Mouse (Mus musculus) layer of hippocampus, adult 9-10 months (tissue): ENCODE data around the gene Lingo1.

Experiments used
- DNase-seq: peaks from one replicate; pipeline ENCODE4 v3.0.0; 2022; ENCODE audit warnings: low spot score

Lingo1 gene

DNA sequence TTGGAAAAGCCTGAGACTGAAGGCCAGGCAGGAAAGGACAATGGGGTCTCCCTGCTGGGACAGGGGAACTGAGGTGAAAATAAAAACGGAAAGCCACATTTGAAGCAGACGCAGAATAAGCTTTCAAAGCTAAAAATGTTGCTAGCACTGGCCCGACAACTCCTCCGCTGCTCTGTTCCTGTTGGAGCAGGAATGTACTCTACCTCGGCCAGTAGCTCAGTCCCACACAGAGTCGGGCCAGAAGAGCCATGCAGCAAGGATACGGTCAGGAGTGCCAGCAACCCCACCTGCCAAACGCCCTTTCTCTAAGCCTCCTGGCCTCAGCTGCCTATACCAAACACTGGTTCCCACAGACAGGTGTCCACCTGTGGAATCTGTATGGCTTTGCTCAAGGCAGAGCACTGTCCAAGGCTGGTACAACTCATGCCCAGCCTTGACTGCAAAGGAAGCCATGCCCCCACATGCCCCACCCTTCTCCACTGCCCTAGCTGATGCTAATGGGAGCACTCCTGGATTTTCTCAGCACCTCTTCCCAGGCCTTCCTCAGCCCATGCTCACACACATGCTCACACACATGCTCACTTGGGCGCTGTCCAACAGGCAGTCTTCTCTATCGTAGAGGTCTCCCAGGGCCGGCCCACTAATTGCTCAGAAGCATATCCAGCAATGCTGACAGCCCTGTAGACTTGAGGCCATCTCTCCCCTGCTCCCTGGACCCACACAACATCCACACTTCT lies 74.0 kb downstream of the Lingo1 start:
- DNase-seq: no peak

DNA sequence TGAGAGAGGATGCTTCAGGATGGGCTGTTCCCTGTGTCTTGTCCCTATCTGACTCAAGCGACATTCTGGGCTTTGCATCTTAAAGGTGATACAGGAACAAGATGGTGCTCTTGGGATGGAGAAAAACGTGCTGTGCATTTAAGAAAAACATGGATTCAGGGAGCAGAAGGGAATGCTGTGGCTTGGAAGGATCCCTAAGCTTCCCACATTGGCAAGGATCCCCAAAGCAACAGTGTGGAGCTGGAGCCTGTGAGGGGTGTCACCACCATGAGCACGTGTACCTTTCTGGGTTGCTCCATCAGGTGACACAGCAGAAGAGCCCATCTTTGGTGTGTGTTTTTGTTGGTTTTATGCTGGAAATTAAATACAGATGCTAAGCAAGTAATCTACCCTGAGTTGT lies 77.3 kb downstream of the Lingo1 start:
- DNase-seq: no peak

DNA sequence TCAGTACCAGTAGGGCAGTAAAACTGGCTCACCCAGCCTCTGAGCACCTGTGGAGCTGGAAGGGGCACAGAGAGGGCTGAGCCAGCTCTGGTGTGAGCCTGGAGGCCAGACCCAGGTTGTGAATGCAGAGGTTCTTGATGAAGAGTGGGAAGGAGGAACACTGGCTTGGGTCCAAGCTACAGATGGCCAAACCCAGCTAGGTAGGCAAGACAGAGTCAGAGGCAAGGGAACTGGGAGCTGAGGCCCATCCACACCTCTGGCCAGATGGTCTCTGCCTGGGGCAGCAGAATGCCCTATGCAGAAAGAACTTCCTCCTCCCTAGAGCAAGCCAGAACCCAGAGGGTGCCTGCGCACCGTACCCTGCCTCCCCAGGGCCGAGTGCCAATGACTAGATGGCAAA lies 79.7 kb downstream of the Lingo1 start:
- DNase-seq: no peak

DNA sequence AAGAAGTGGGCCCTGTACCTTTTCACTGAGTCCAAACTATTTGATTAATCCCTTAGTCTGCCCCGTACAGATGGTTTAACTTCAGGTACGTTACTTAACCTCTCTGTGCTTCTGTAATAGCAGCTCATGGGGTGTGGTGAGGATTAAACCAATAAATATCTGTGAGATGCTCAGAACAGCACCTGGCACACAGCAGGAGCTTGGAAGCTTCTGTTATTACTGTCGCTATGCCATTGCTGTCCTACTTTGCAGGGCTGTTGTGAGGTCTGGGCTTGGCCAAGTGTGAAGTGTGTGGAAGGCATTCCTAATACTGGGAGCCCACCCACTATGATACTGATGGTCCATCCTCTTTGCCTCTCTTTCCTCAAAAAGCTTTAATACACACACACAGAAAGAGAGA lies 80.2 kb downstream of the Lingo1 start:
- DNase-seq: no peak

DNA sequence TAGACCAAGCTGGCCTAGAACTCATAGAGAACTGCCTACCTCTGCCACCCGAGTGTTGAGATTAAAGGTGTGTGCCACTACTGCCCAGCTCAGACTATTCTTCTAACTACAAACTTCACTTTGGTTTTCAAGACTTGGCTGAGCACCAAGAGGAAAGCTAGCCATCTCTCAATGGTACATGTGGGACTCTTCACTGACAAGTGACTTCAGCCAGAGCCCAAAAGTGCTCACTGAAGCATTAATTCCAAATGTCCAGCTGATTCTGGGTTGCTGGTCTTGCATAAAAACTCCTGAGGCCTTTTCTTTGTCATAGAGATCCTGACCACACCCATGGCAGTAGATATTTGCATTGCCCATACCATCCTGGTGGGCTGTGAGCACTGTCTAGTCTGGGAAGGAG lies 81.9 kb downstream of the Lingo1 start:
- DNase-seq: no peak

DNA sequence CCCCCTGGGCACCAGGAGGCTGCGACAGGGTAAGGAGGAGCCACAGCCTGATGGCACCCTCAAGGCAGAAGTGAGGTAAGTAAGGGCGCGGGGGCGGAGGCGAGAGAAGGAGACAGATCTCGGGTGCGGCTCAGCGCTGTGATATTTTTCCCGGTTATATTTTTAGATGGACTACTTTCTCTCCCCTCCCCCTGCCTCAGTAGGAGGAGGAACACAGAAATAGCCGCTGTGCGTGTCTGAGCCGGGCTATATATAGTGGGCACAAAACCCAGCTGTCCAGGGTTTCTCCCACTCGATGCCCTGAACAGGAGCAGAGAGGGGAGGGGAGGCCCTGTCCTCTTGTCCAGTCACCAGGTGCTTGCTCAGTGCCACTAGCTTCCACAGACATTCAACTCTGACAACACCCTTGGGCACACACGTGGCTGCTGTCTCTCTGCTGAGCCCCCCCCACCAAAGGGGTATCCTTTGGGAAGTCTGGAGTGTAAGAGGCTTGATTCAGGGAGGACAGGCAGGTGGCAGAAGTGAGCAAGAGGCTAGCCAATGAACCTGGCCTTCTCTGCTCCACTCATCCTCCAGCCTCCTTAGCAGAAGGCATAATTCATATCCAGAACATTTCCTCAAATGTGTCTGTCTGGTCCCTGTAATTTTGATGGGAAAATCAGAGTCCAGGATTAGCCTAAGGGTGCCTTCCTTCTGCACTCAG lies 83.5 kb downstream of the Lingo1 start:
- peak; percentile 48 for DNase-seq

DNA sequence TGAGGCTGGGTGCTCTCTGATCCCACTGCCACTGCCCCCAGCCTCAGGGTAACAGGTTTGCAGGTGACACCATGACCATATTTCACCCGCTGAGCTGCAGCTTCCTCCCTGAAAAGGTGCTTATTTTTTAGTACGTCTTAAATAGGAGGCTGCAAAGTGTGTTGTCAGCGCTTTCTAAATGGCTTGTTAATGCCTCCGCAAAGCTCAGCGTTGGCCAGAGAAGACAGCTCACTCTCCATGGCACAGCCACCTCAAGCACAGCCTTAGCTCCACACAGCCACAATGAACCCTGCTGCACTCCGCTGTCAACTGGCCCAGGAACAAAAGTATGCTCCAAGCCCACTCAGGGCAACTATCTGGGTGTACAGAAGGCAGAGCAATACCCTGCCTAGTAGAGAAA lies 85.3 kb downstream of the Lingo1 start:
- DNase-seq: no peak

DNA sequence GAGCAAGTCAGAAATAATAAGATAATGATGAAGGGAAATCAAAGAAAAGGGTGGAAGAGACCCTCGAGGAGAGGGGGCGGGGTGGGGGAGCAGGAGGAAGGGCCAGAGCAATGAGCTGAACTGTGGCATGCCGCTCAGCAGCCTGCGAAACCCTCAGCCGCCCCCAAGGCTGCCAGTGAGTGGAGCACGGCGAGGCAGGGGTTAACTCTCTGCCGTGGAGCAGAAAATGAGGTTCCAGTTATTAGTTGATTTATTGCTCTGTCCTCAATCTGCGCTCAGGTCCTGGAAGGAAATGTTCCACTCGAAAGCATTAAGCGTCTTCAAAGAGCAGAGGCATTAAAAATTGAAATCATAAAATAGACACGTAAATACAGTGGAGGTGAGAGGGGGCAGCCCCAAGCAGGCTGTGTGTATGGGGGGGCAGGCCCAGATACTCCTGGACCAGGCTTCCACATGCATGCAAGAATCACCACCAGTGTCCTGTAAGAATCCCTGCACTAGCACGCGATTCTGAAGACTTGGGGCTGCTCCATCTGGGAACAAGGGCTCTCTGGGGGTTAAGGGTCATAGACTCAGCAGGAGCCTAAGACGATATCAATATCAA lies 89.7 kb downstream of the Lingo1 start:
- DNase-seq: no peak

DNA sequence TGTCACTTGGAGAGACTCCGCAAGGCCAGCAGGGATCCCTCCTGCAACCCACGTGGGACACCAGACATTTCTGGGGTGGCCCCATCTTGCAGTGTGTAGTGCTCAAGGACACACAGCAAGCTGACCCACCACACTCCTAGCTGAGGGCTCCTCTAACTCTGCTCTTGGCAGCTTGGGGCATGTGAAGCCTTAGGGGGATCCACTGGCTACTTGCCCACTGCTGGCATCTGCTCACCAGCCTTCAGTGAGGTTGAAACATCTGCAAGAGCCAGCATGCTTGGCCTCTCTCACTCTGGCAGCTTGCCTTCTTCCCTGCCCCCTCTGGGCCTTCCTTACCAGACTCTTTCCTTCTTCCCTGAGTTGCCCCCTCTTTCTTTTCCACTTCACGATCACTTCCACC lies 94.9 kb downstream of the Lingo1 start:
- DNase-seq: no peak

DNA sequence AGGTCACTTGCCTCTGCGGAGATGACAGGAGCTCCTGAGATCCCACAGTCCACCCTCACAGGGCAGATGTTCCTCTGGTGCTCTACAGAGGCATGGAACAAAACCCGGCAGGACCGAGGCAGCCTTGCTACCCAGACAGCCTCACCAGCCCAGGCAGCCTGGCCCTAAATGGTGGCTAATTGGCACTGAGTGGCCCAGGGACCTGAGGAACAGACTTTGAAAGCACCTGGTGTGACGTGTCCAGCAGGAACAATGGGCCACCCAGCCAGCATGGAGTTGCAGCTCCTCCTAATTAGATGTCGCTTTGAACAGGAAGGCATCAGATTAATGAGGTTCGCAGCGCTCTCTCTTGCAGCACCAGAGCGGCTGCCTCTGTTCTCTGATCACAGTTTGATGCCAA lies 95.4 kb downstream of the Lingo1 start:
- no peak for DNase-seq

DNA sequence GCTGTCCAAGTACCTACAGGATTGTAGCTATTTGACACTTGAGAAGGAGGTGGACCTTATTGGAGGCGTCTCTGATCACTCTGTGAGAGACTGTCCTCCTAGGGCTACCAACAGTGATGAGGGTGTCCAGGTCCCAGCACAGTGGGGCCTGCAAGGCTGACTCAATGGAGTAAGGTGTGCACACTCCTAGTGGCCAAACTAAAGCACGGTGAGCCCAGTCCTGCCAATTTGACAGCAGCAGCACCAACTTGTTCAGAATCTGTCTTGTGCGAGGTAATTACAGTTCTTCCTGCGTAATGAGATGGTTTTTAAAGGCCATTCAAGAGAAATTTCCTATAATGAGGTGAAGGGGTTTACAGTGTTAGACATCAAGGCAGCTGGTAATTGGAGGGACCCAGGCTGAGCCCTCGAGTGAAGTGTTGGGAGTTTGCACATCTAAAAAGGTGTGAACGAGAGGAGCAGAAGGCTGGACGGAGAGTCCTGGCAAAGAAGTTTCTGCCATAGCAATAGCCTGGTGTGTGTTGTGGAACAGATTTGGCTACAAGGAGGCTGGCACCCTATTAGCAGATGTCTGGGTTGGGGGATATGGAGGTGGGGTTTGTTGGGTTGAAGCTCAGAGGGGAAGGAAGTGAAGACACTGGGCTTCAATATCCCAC lies 97.4 kb downstream of the Lingo1 start:
- no peak for DNase-seq

DNA sequence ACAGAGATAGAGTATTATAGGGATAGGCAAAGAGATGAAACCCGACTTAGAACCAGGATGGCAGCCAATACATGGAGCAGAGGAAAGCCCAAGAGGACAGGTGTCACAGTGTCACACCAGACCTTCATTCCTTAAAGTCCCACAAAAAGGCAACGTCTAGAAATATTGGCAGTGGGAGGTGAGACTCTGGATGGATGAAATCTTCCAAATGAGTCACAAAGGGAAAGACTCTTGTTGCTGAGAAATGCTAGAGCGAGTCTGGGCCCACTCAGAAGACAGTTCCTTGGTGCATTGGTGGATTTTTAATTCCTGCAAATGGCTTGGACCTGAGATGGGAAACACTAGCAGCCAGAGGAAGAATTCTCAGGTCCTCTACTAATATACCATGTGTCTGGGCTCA lies 102.2 kb downstream of the Lingo1 start:
- no peak for DNase-seq

DNA sequence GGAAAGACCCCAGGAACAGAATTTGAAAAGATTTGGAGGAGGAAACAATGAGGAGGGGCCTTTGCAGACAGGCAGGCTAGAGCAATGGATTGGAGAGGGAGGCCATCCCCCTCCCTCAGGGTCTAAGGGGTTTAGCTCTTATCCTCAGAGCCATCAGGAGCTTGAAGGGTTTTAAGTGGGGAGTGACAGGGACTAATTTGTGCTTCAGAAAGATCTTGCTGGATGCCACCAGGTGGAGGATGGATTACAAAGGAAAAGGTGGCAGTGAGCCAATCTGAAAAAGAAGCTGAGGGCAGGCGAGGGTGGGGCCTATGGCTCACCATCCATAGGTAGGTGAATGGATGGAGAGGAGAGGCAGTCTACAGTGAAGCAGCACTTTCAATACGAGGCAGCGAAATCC lies 105.0 kb downstream of the Lingo1 start:
- DNase-seq: no peak

DNA sequence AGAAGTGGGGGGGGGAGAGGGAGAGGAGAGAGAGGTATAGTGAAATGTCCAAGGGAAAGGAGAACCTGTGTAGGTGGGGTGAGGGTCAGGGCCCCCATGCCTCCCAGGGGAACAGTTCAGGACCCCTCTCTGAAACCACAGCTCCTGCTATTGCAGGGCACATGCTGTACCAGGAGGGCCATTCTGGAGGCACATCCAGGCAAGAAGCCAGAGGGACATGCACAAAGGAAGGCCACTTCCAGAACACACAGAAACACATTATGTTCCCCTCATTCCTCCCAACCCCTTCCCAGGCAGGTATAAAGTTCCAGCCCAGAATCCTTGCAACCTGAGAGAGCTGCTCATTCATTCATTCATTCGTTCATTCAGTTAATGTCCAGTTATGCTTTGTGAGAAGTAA lies 105.6 kb downstream of the Lingo1 start:
- DNase-seq: no peak

DNA sequence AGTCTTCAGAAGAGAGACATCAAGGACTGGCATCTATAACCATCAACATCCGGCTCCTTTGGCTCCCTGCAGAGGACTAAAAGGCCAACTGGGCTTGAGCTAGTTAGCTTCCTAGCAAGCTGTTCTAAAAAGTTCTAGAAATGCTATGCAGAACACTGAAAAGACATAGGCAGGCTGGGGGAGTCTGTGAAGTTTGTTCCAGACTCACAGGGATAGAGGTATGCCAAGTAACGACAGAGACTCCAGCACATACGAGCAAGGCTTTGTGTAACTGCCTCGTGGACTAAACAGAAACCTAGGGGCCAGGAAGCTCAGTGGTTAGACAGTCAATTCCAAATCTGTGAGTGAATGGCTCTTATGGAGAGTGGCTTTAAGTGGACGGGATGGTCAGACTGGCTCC lies 108.8 kb downstream of the Lingo1 start:
- DNase-seq: no peak

DNA sequence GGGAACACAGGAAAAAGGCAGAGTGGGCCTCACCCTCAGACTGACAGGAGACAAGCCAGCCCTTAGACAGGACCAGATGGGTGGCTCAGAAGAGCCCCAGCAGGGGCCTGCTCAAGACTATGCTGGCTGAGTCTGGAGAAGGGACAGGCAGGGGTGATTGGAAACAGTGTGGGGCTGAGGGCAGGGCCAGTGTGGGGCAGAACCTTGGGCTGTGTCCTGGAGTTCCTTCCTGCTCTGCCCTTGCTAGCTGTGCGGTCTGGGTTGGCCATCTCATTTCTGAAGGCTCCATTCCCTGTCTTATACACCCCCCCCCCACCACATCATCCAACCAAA lies 109.2 kb downstream of the Lingo1 start:
- DNase-seq: no peak

DNA sequence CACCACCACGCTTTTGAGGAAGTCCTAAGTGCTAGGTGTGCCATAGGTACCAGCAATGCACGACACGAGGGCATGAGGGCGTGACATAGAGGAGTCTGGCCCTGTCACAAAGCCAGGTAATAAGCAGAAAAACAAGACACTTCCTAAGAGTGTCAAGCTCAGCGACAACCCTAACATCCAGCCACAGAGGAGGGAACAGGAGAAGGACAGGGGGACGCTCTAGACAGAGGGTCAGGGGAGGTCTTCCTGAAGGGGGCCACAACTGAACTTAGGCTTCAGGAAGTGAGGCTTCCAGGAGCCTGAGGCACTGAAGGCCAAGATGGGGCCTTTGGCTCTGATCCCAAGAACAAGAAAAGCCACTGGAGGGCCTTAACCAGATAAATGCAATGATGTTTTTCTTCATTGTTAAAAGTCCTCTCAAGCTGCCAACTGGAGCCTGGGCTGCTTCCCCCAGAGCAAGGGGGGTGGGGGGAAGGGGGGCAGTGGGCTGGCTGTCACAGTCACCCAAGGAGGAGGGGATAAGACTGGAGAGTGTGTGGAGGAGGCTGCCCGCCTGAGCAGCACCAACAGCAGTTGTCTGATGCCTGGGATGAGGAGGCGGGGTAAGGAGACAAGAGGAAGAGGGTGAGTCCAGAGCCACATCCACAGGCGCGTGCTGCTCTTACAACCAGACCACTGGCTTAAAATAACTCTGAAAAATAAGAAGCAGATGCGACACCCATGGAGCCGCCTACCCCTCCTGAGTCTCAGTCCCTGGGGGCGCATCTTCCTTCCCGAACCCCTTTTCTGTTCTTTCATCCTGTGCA lies 109.7 kb downstream of the Lingo1 start:
- DNase-seq: peak; percentile 32

DNA sequence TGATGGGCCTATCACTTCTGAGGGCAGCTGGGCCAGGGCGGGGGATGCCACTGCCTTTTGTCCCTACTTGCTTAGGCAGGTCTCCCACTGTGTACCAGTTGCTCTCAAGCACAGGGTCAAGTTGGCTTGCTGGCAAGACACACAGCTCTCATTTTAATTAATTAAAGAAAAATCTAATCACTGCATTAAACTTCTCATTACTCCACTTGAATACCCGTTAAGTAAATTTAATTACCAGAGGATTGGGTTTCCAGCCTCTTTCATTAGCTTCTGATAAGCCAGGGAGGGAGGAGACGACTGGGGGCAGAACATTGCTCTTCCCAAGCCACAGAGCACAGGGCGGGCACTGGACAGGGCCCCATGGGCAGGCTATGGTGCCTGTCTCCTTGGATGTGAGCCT lies 113.4 kb downstream of the Lingo1 start:
- DNase-seq: no peak

DNA sequence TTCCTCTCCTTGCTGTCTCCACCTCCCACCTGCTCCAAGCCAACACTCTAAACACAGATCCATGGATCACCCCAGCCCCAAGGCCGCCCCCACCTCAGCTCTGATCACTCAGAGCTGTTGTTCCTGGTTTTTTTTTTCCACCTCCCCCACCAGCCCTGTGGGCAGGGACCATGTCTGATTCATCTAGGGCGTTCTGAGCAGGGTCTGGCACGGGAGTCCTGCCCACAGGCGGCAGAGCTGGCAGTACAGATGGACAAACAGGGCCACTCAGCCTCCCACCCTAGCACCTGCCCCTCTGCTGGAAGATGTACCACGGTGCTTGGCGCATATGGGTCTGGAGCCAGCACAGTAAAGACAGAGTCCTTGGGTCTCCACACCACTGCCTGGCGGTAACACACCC lies 114.3 kb downstream of the Lingo1 start:
- no peak for DNase-seq

DNA sequence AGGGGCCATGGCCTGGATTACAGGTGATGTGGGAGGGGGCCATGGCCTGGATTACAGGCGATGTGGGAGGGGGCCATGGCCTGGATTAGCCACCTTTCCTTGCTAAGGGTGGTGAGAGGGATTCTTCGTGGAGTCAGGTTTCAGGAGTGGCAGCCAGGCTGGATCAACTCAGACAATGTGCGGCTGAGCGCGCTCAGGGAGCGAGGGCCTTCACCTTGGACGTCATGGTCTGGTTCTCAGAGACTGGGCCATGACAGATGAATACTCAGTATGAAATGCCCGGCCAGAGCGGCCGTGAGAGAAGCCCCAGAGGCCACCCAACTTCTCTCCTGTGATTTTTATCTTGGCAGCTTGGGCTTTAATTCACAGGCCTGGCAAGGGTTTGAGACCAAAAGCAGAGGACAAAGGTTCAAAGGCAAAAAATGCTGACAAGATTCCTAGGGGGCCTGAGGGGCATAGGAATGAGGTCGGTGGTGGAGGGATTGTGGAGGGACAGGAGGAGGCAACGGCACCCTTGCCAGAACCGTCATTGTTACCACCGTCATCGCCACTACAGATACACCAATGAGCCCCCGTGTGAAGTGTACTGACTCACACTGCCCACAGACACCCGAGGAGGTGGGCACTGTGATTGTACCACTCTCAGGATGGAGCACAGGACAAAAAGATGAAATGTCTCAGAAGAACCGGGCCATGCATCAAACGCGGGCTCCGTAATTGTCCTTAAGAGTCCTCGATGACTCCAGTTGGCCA lies 117.2 kb downstream of the Lingo1 start:
- no peak for DNase-seq

DNA sequence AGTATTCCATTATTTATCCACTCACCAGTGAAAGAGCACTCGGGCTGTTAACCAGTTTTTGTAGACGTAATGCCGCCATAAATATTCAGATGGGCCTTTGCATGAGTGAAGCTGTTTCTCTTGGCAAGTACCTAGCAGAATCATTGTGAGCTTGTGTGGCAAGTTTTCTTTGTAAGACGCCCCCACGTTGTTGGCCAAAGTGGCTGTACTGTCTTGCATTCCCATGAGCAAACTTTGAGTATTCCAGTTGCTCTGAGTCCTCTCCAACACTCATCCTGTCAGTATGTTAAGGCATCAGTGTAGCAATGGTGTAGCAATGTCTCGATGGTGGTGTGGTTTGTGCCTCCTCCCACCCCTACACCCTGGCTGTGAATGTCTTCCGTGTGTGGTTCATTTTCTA lies 120.6 kb downstream of the Lingo1 start:
- DNase-seq: no peak
